Mouse (Mus musculus) forebrain, postnatal 0 days (tissue): ENCODE data around the gene Prdm1. TPM values are rescaled to one million over a fixed set of nuclear protein-coding genes. Genes with fewer than 3 reads are reported as not detected.

Experiments
- ATAC-seq: fragments of 200-750 bp; cut with Nextera tagmentation; 2 replicates; pipeline ENCODE4 v1.8.0; 2017; ENCODE audit warnings: mild to moderate bottlenecking, moderate library complexity
- DNase-seq: peaks from one replicate; pipeline ENCODE4 v3.0.0-alpha.2; 2015
- H3K27ac ChIP-seq: fragments of 300-500 bp; sonication (generic); 2 replicates; pipeline ENCODE4 v1.5.1; 2014; ENCODE audit warnings: low read depth, mild to moderate bottlenecking, antibody characterized with exemption, low read length, moderate library complexity, mixed read lengths
- H3K27me3 ChIP-seq: fragments of 300-500 bp; sonication (generic); 2 replicates; pipeline ENCODE4 v1.6.1; 2014; ENCODE audit warnings: mild to moderate bottlenecking, low read length, mixed read lengths; ENCODE audit not compliant: insufficient read depth
- H3K36me3 ChIP-seq: fragments of 300-500 bp; sonication (generic); 2 replicates; pipeline ENCODE4 v1.6.1; 2014; ENCODE audit warnings: mild to moderate bottlenecking, moderate library complexity; ENCODE audit not compliant: insufficient read depth
- H3K4me1 ChIP-seq: fragments of 300-500 bp; sonication (generic); 2 replicates; pipeline ENCODE4 v1.6.1; 2014; ENCODE audit warnings: antibody characterized with exemption; ENCODE audit not compliant: insufficient read depth
- H3K4me2 ChIP-seq: fragments of 300-500 bp; sonication (generic); 2 replicates; pipeline ENCODE4 v1.6.1; 2014; ENCODE audit warnings: low read depth, mild to moderate bottlenecking, moderate library complexity
- H3K4me3 ChIP-seq: fragments of 300-500 bp; sonication (generic); 2 replicates; pipeline ENCODE4 v1.5.1; 2014; ENCODE audit warnings: low read depth, low read length, mixed read lengths
- H3K9ac ChIP-seq: fragments of 300-500 bp; sonication (generic); 2 replicates; pipeline ENCODE4 v1.6.1; 2014; ENCODE audit warnings: mild to moderate bottlenecking
- H3K9me3 ChIP-seq: fragments of 300-500 bp; sonication (generic); 2 replicates; pipeline ENCODE4 v1.6.1; 2016; ENCODE audit warnings: low read length
- CTCF ChIP-seq: sonication (generic); IDR thresholded peaks from 2 replicates; pipeline ENCODE4 v1.5.1; 2016; ENCODE audit warnings: antibody characterized with exemption, control low read depth, low read depth
- WGBS: fragments of 180-500 bp; shearing (Covaris S2); extraction: QIAGEN DNeasy Blood & Tissue Kit; methylation state at CpG from one replicate; pipeline ENCODE4 v1.1.7; 2014; 5-methylcytosine and 5-hydroxymethylcytosine counted together
- polyA plus RNA-seq: library from polyadenylated mRNA; unstranded; fragments of >200 nt; fragmentation: Nextera tagmentation; extraction: Ambion mirVana; gene quantifications from 2 replicates; pipeline ENCODE4 v1.2.1, GENCODE M21; 2015
- total RNA-seq: library from RNA; depleted of rRNA; stranded (reverse); fragments of >200 nt; gene quantifications from 2 replicates; pipeline ENCODE4 v1.2.3, GENCODE M21; 2014

The Prdm1 gene
- total and polyA plus RNA-seq, 2 experiments from 2014 or later = 0.25 to 0.71 TPM

DNA sequence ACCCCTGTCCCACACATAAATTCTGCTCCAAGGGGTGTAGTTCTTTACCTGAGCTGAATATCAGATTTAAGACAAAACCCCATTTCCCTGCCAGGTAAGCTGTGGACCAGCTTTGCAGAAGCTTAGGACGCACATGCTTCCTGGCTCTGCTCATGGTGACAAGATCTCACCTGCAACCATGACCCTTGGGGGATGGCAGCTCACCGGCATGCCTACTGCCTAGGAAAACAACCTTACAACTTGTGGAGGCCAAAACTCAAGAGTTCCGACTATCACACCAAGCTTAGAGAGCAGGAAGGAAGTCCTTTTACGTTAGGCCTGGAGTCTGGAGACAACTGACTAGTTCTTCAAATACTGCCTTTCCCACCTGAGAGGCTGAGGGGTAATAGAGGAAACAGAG lies 64.4 kb downstream of the Prdm1 start:
- Histone ChIP-seq H3K4me1 (no peaks in the 10 kb centered on the region), H3K36me3 (no peaks in the 10 kb centered on the region), H3K4me2 (no peak overlapping the region), H3K27me3 (peaks cover 25% of the 10 kb centered on the region), H3K4me3 (no peak overlapping the region), H3K9ac (no peak overlapping the region), H3K9me3 (no peaks in the 10 kb centered on the region), H3K27ac (no peak overlapping the region)
- whole genome bisulfite sequencing = 89% methylated on average over 4 of the region's 4 CpGs
- DNase-seq (no peak), ATAC-seq (no peak)
- no peak for TF ChIP-seq CTCF

DNA sequence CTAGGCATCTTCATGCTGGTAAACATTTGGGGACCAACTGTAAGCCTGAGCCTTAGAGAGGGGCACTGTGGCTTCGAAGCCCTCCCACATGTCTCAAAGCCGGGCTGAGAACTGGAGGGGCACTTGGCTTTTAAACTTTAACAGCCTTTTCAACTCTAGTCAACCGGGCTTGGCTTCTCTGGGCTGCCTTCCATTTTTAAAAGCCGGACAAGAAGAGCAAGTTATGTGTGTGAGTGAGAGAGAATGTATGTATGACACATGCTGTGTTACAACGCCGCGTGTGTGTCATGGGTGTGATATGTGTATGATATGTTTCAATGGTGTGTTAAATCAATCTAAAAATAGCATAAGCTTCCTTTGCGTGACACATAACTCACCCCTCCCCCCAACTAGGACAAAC lies 66.0 kb downstream of the Prdm1 start:
- H3K27ac ChIP-seq = no peak overlapping the region
- no peaks in the 10 kb centered on the region for H3K36me3 ChIP-seq
- H3K9me3 ChIP-seq = no peaks in the 10 kb centered on the region
- H3K4me2 ChIP-seq = no peak overlapping the region
- peaks cover 33% of the 10 kb centered on the region for H3K27me3 ChIP-seq
- TF ChIP-seq CTCF = no peak
- no peak overlapping the region for H3K9ac ChIP-seq
- DNase-seq (no peak), ATAC-seq (no peak)
- H3K4me3 ChIP-seq = no peak overlapping the region
- WGBS = 91% methylated on average over 8 of the region's 8 CpGs
- 0 out of 2 replicates have a peak, but pooled peaks cover 10% of the 10 kb centered on the region for H3K4me1 ChIP-seq

DNA sequence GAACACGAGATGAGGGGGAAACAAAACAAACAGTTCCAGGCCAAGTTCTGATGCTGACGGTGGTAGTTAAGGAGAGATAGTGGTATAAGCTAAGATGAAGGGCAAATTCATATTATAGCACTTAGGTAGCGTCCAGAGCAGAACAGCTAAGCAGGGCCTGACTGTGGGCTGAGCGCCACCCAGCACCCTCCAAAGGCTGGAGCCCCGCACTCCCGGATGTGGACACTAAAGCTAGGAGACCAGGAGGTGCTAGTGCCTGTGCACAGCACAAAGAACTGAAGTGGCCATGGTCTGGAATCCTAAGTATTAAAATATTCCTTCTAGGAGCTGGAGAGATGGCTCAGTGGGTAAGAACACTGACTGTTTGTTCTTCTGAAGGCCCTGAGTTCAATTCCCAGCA lies 67.2 kb downstream of the Prdm1 start:
- 89% methylated on average over 6 of the region's 6 CpGs for WGBS
- DNase-seq (no peak), ATAC-seq (no peak)
- Histone ChIP-seq H3K4me3 (no peak overlapping the region), H3K27ac (no peak overlapping the region), H3K4me2 (no peak overlapping the region), H3K27me3 (peaks cover 46% of the 10 kb centered on the region), H3K36me3 (no peaks in the 10 kb centered on the region), H3K9me3 (no peaks in the 10 kb centered on the region), H3K9ac (no peak overlapping the region), H3K4me1 (0 out of 2 replicates have a peak, but pooled peaks cover 10% of the 10 kb centered on the region)
- TF ChIP-seq CTCF = no peak

DNA sequence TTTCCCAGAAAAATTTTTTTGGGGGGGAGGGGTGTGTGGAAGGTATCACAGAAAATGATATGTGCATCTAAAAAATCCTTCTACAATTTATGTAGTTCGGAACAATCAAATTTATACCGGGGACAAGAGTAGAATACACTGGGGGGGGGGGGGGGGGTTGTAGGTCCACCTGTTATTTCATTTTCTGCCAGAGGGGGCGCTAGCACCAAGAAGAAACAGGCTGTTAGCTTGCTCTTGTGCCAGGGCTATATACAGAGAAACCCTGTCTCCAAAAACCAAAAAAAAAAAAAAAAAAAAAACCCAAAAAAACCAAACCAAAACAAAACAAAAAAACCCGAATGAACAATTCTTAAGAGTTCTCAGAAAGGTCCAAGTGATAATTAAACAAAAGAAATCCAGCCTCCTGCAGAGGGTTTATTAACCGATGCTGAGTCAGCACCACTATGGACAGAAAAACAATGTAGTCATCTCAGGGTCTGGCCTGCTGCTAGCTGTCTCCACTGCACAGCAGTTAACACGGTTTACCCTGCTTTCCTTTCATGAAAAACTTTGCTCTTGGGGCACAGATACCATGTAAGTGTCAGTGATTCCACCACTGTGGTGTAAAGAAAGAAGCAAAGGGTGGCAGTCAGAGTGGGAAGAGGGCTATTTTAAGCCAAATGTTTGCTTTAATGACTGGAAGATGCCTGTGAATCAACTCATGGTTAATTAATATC lies 68.0 kb downstream of the Prdm1 start:
- no peaks in the 10 kb centered on the region for H3K9me3 ChIP-seq
- no peak overlapping the region for H3K9ac ChIP-seq
- no peak overlapping the region for H3K4me2 ChIP-seq
- no peak overlapping the region for H3K4me3 ChIP-seq
- ATAC-seq (no peak), DNase-seq (peak; percentile 53)
- peak; percentile 46 for TF ChIP-seq CTCF
- H3K27me3 ChIP-seq = peaks cover 52% of the 10 kb centered on the region
- H3K4me1 ChIP-seq = 0 out of 2 replicates have a peak, but pooled peaks cover 10% of the 10 kb centered on the region
- no peaks in the 10 kb centered on the region for H3K36me3 ChIP-seq
- WGBS = 18% methylated on average over 6 of the region's 6 CpGs
- no peak overlapping the region for H3K27ac ChIP-seq

DNA sequence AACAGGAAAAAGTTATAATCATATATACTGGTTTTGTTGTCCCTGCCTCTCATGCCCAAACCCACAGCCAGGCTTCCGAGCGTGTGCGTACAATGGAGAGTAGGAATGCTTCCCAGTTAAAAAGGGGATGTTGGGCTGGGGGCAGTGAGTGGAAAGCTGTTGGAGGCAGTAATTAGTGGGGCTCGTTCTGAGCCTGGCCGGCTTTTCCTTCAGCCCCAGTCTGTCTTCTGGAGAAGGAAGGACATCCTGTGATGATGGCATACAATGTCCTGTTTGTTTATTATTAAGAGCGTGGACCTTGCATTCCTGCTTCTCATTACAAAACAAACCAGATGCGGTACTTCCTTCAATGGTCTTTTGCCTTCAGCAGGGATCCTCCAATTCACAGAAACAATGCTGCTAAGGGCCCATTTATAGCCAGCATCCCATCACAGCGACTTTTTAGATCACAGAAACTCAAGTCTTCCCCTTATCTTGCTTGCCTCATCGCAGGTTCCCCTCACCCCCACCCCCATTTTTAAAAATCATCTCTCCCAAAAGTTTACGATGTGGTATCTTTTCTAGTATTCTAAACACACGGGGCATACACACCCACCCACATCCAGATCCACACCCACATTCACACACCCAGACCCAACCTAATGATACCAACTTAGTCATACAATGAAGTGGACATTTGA lies 68.8 kb downstream of the Prdm1 start:
- H3K27me3 ChIP-seq = peaks cover 52% of the 10 kb centered on the region
- WGBS = 10% methylated on average over 11 of the region's 11 CpGs
- ATAC-seq = no peak

DNA sequence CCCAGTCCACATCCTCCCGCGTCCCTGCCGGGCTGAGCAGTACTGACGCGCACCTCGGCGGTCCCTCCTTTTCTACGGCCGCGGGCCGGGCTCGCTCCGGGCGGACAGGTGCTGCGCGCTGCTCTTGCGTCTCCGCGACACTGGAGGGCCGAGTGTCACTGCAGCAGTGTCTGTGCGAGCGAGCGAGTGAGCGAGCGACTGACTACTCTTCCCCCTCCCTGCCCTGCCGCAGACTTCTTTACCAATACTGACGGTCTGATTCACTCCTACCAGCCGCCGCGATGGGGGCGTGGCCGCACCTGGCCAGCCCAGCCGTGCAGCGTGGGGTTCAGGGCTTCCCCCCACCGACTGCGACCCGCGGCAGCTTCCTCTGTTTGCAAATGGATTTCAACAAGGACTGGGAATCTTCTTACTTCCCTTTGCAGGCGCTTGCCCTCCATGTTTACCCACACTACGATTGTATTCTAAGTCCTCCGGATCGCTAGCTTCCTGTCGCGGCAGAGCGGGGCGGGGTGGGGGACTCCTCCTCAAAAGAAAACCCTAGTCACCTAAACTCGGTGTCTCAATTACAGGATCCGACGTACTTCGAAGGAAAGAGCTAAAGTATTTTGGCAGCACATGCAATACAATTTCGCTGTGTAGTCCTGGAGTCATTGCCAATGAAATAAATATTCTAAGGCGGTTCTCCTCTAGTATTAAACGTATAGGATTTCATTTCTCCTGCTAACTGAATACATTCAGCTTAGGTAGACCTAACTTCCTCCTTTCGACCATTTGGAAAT lies 69.6 kb downstream of the Prdm1 start:
- peak; percentile 53 for TF ChIP-seq CTCF
- under 1% methylated on average over 54 of the region's 54 CpGs for WGBS
- H3K27me3 ChIP-seq = peaks cover 49% of the 10 kb centered on the region
- no peaks in the 10 kb centered on the region for H3K9me3 ChIP-seq
- ATAC-seq (peak; percentile 83), DNase-seq (peak; percentile 63)
- H3K4me1 ChIP-seq = 0 out of 2 replicates have a peak, but pooled peaks cover 10% of the 10 kb centered on the region
- H3K9ac ChIP-seq = peak overlapping the region; percentile 28; the same call in 1 of the 2 replicates
- H3K4me2 ChIP-seq = peak overlapping the region; percentile 98
- no peaks in the 10 kb centered on the region for H3K36me3 ChIP-seq
- H3K27ac ChIP-seq = no peak overlapping the region
- peak overlapping the region; percentile 53 for H3K4me3 ChIP-seq

More for the DNA sequence above, 68.8 kb downstream of the Prdm1 start:
- no peak for TF ChIP-seq CTCF
- DNase-seq = no peak
- H3K27ac ChIP-seq = no peak overlapping the region
- H3K4me1 ChIP-seq = 0 out of 2 replicates have a peak, but pooled peaks cover 10% of the 10 kb centered on the region
- H3K4me2 ChIP-seq = peak overlapping the region; percentile 98
- no peaks in the 10 kb centered on the region for H3K9me3 ChIP-seq
- no peak overlapping the region for H3K9ac ChIP-seq
- H3K4me3 ChIP-seq = peak overlapping the region; percentile 53; the same call in 1 of the 2 replicates
- H3K36me3 ChIP-seq = no peaks in the 10 kb centered on the region
